Mouse (Mus musculus): ENCODE data around the gene Rab11a.
"Not testable (repeated sequence)": the region's sequence is repeated elsewhere in the genome, so short reads cannot be mapped to it uniquely, and the experiment has no call there.

Rab11a gene

GRCm38 (mm10) chr9:64739001-64739400 is 1.4 kb upstream of the Rab11a start:
- DNase-seq: no peak

- peak; percentile 76 for DNase-seq
Observed at GRCm38 (mm10) chr9:64736639-64737405, 736 bp downstream of the Rab11a start.

- no peak for DNase-seq
Observed at GRCm38 (mm10) chr9:64736076-64736638, 1.4 kb downstream of the Rab11a start.

GRCm38 (mm10) chr9:64734992-64735391 is 2.6 kb downstream of the Rab11a start:
- DNase-seq: not testable (repeated sequence)

- DNase-seq: no peak
Observed at GRCm38 (mm10) chr9:64734166-64734565, 3.4 kb downstream of the Rab11a start.

- no peak for DNase-seq
Observed at GRCm38 (mm10) chr9:64731029-64731560, 6.5 kb downstream of the Rab11a start.

- no peak for DNase-seq
Observed at GRCm38 (mm10) chr9:64726454-64726853, 11.1 kb downstream of the Rab11a start.

- no peak for DNase-seq
Observed at GRCm38 (mm10) chr9:64719526-64720163, 17.9 kb downstream of the Rab11a start.

- not testable (repeated sequence) for DNase-seq
Observed at GRCm38 (mm10) chr9:64710291-64710690, 27.3 kb downstream of the Rab11a start.

- no peak for DNase-seq
Observed at GRCm38 (mm10) chr9:64704073-64704840, 33.3 kb downstream of the Rab11a start.

GRCm38 (mm10) chr9:64703420-64703965 is 34.1 kb downstream of the Rab11a start:
- DNase-seq: no peak

GRCm38 (mm10) chr9:64702937-64703336 is 34.6 kb downstream of the Rab11a start:
- DNase-seq: peak; percentile 27

GRCm38 (mm10) chr9:64702391-64702790 is 35.2 kb downstream of the Rab11a start:
- DNase-seq: no peak

- no peak for DNase-seq
Observed at GRCm38 (mm10) chr9:64701651-64702050, 35.9 kb downstream of the Rab11a start.

- peak; percentile 91 for DNase-seq
Observed at GRCm38 (mm10) chr9:64700451-64701311, 36.9 kb downstream of the Rab11a start.

GRCm38 (mm10) chr9:64698586-64698985 is 39.0 kb downstream of the Rab11a start:
- no peak for DNase-seq

- no peak for DNase-seq
Observed at GRCm38 (mm10) chr9:64697677-64698076, 39.9 kb downstream of the Rab11a start.

GRCm38 (mm10) chr9:64697006-64697405 is 40.6 kb downstream of the Rab11a start:
- DNase-seq: no peak

- no peak for DNase-seq
Observed at GRCm38 (mm10) chr9:64696404-64696803, 41.2 kb downstream of the Rab11a start.

- DNase-seq: no peak
Observed at GRCm38 (mm10) chr9:64695266-64695665, 42.3 kb downstream of the Rab11a start.

GRCm38 (mm10) chr9:64693094-64693493 is 44.5 kb downstream of the Rab11a start:
- no peak for DNase-seq

GRCm38 (mm10) chr9:64691176-64691575 is 46.4 kb downstream of the Rab11a start:
- peak; percentile 64 for DNase-seq

Data from kidney, adult 9 months (tissue).